Mouse (Mus musculus): ENCODE results near the gene Casc3. TPM values are rescaled to one million over a fixed set of nuclear protein-coding genes. Genes with fewer than 3 reads are reported as not detected.

Casc3 gene
- 49.5 and 55.9 TPM in 2 replicates for polyA plus RNA-seq (2016; fragmentation: Nextera tagmentation; extraction: Ambion mirVana)

GRCm38 (mm10) chr11:98804605-98805004 lies at the start of gene Casc3:
TSS of gene Casc3 (plus strand) at chr11:98804905.
- 94% methylated on average over 5 of the region's 5 CpGs for WGBS
- no peak within 1 kb of the TSS for H3K27ac ChIP-seq
- H3K36me3 ChIP-seq = peaks cover 91% of the 10 kb centered on the region
- peaks cover 14% of the 10 kb centered on the region for H3K4me1 ChIP-seq (replicated peaks)
- no peaks in the 10 kb centered on the region for H3K9me3 ChIP-seq
- DNase-seq (ENCODE audit: low spot score) = no peak
- no peaks in the 10 kb centered on the region for H3K27me3 ChIP-seq (ENCODE audit: insufficient read depth, poor library complexity, severe bottlenecking)
- H3K4me3 ChIP-seq = no peak within 1 kb of the TSS

GRCm38 (mm10) chr11:98755726-98756380 lies 48.9 kb upstream of the Casc3 start:
- H3K36me3 ChIP-seq = peaks cover 42% of the 10 kb centered on the region
- H3K27ac ChIP-seq = no peak overlapping the region
- 96% methylated on average over 6 of the region's 6 CpGs for WGBS

GRCm38 (mm10) chr11:98756711-98757110 lies 48.0 kb upstream of the Casc3 start:
- DNase-seq (ENCODE audit: low spot score) = no peak
- Histone ChIP-seq H3K9me3 (no peaks in the 10 kb centered on the region), H3K36me3 (peaks cover 50% of the 10 kb centered on the region), H3K4me3 (no peak overlapping the region), H3K27me3 (ENCODE audit: insufficient read depth, poor library complexity, severe bottlenecking) (no peaks in the 10 kb centered on the region), H3K27ac (no peak overlapping the region), H3K4me1 (replicated peaks) (peaks cover 34% of the 10 kb centered on the region)
- WGBS = 83% methylated on average over 12 of the region's 12 CpGs

More at GRCm38 (mm10) chr11:98755726-98756380, 48.9 kb upstream of the Casc3 start:
- no peak overlapping the region for H3K4me3 ChIP-seq
- H3K27me3 ChIP-seq (ENCODE audit: insufficient read depth, poor library complexity, severe bottlenecking) = no peaks in the 10 kb centered on the region
- DNase-seq (ENCODE audit: low spot score) = no peak
- H3K4me1 ChIP-seq (replicated peaks) = peaks cover 42% of the 10 kb centered on the region
- no peaks in the 10 kb centered on the region for H3K9me3 ChIP-seq

- DNase-seq (ENCODE audit: low spot score) = no peak
- no peak overlapping the region for H3K4me3 ChIP-seq
- H3K27me3 ChIP-seq (ENCODE audit: insufficient read depth, poor library complexity, severe bottlenecking) = no peaks in the 10 kb centered on the region
- H3K9me3 ChIP-seq = no peaks in the 10 kb centered on the region
- H3K36me3 ChIP-seq = peaks cover 81% of the 10 kb centered on the region
- peaks cover 27% of the 10 kb centered on the region for H3K4me1 ChIP-seq (replicated peaks)
- no peak overlapping the region for H3K27ac ChIP-seq
- 92% methylated on average over 4 of the region's 4 CpGs for WGBS
Observed at GRCm38 (mm10) chr11:98761939-98762338, 42.8 kb upstream of the Casc3 start.

- H3K27me3 ChIP-seq (ENCODE audit: insufficient read depth, poor library complexity, severe bottlenecking) = no peaks in the 10 kb centered on the region
- DNase-seq (ENCODE audit: low spot score) = peak; percentile 47
- H3K4me1 ChIP-seq (replicated peaks) = peaks cover 37% of the 10 kb centered on the region
- no peak overlapping the region for H3K4me3 ChIP-seq
- no peaks in the 10 kb centered on the region for H3K9me3 ChIP-seq
- peaks cover 72% of the 10 kb centered on the region for H3K36me3 ChIP-seq
- peak overlapping the region; percentile 41; the same call in 1 of the 2 replicates for H3K27ac ChIP-seq
- 70% methylated on average over 17 of the region's 17 CpGs for WGBS
Observed at GRCm38 (mm10) chr11:98762756-98763501, 41.8 kb upstream of the Casc3 start.

- DNase-seq (ENCODE audit: low spot score) = no peak
- H3K9me3 ChIP-seq = no peaks in the 10 kb centered on the region
- H3K27ac ChIP-seq = peak overlapping the region; percentile 41; the same call in 1 of the 2 replicates
- H3K27me3 ChIP-seq (ENCODE audit: insufficient read depth, poor library complexity, severe bottlenecking) = no peaks in the 10 kb centered on the region
- H3K4me3 ChIP-seq = no peak overlapping the region
- H3K36me3 ChIP-seq = peaks cover 71% of the 10 kb centered on the region
- 87% methylated on average over 8 of the region's 8 CpGs for WGBS
- H3K4me1 ChIP-seq (replicated peaks) = peaks cover 42% of the 10 kb centered on the region
Observed at GRCm38 (mm10) chr11:98763502-98763861, 41.2 kb upstream of the Casc3 start.

- Histone ChIP-seq H3K36me3 (peaks cover 75% of the 10 kb centered on the region), H3K4me3 (no peak overlapping the region), H3K27ac (no peak overlapping the region), H3K9me3 (no peaks in the 10 kb centered on the region), H3K27me3 (ENCODE audit: insufficient read depth, poor library complexity, severe bottlenecking) (no peaks in the 10 kb centered on the region), H3K4me1 (replicated peaks) (peaks cover 48% of the 10 kb centered on the region)
- DNase-seq (ENCODE audit: low spot score) = no peak
- WGBS = 83% methylated on average over 18 of the region's 18 CpGs
Observed at GRCm38 (mm10) chr11:98764091-98764490, 40.6 kb upstream of the Casc3 start.

GRCm38 (mm10) chr11:98764746-98765145 lies 40.0 kb upstream of the Casc3 start:
- DNase-seq (ENCODE audit: low spot score) = no peak
- H3K9me3 ChIP-seq = no peaks in the 10 kb centered on the region
- peaks cover 51% of the 10 kb centered on the region for H3K4me1 ChIP-seq (replicated peaks)
- no peaks in the 10 kb centered on the region for H3K27me3 ChIP-seq (ENCODE audit: insufficient read depth, poor library complexity, severe bottlenecking)
- peaks cover 80% of the 10 kb centered on the region for H3K36me3 ChIP-seq
- H3K27ac ChIP-seq = no peak overlapping the region
- H3K4me3 ChIP-seq = no peak overlapping the region

- DNase-seq (ENCODE audit: low spot score) = no peak
- peak overlapping the region; percentile 84 for H3K27ac ChIP-seq
- H3K4me1 ChIP-seq (replicated peaks) = peaks cover 51% of the 10 kb centered on the region
- H3K27me3 ChIP-seq (ENCODE audit: insufficient read depth, poor library complexity, severe bottlenecking) = no peaks in the 10 kb centered on the region
- WGBS = 48% methylated on average over 8 of the region's 9 CpGs
- peaks cover 82% of the 10 kb centered on the region for H3K36me3 ChIP-seq
- H3K9me3 ChIP-seq = no peaks in the 10 kb centered on the region
- H3K4me3 ChIP-seq = no peak overlapping the region; the same call in 1 of the 2 replicates
Observed at GRCm38 (mm10) chr11:98765421-98766309, 39.0 kb upstream of the Casc3 start.

GRCm38 (mm10) chr11:98766346-98766745 lies 38.4 kb upstream of the Casc3 start:
- no peak for DNase-seq (ENCODE audit: low spot score)
- Histone ChIP-seq H3K4me3 (0 out of 2 replicates have a peak overlapping the region, but pooled peaks have one; percentile 43), H3K4me1 (replicated peaks) (peaks cover 51% of the 10 kb centered on the region), H3K27ac (peak overlapping the region; percentile 84), H3K36me3 (peaks cover 77% of the 10 kb centered on the region), H3K9me3 (no peaks in the 10 kb centered on the region), H3K27me3 (ENCODE audit: insufficient read depth, poor library complexity, severe bottlenecking) (no peaks in the 10 kb centered on the region)
- WGBS = 50% methylated on average over 2 of the region's 2 CpGs

- Histone ChIP-seq H3K4me3 (peak overlapping the region; percentile 43; the same call in 1 of the 2 replicates), H3K36me3 (peaks cover 77% of the 10 kb centered on the region), H3K4me1 (replicated peaks) (peaks cover 53% of the 10 kb centered on the region), H3K27ac (peak overlapping the region; percentile 84), H3K9me3 (no peaks in the 10 kb centered on the region), H3K27me3 (ENCODE audit: insufficient read depth, poor library complexity, severe bottlenecking) (no peaks in the 10 kb centered on the region)
- no peak for DNase-seq (ENCODE audit: low spot score)
- 63% methylated on average over 5 of the region's 5 CpGs for WGBS
Observed at GRCm38 (mm10) chr11:98766816-98767215, 37.9 kb upstream of the Casc3 start.

- Histone ChIP-seq H3K4me1 (replicated peaks) (peaks cover 57% of the 10 kb centered on the region), H3K9me3 (no peaks in the 10 kb centered on the region), H3K27ac (peak overlapping the region; percentile 84), H3K27me3 (ENCODE audit: insufficient read depth, poor library complexity, severe bottlenecking) (no peaks in the 10 kb centered on the region), H3K36me3 (peaks cover 73% of the 10 kb centered on the region), H3K4me3 (peak overlapping the region; percentile 43)
- DNase-seq (ENCODE audit: low spot score) = peak; percentile 46
- WGBS = 19% methylated on average over 9 of the region's 9 CpGs
Observed at GRCm38 (mm10) chr11:98767276-98767675, 37.4 kb upstream of the Casc3 start.

All from hindbrain, embryonic 10.5 days (tissue).